Mouse (Mus musculus): ENCODE measurements around the gene Gm10188.

DNA sequence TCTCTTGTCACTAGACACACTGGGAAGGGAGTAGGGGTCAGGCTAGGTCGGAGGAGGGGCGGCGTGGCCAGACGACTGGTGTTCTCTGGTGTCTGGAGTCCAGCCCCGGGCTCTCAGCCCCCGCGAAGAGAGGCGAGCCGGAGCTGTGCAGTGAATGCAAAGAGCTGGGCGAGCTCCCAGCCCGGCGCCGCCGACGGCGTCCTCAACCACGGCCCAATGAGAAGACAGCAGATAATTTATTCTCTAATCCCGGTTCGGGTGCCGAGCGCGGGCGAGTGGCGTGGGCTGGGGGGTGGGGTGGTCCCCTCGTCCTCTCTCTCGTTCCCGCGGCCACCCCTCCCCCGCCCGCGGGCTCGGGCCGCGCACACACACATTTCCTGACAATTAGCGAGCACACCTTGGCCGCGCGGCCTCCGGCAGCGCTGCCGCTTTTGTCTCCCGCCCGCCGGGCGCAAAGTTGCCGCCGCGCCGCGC, 39.5 kb downstream of the Gm10188 start:
- TF ChIP-seq POLR2A (IDR thresholded peaks at IDR 0.05; ENCODE audit: extremely low read depth, insufficient read depth, low read length) (no peak), CTCF (IDR thresholded peaks at IDR 0.05; ENCODE audit: extremely low read depth, insufficient read depth, low read length) (no peak)
